Mouse (Mus musculus): ENCODE data around the gene Aspdh. TPM values are rescaled to one million over a fixed set of nuclear protein-coding genes. Genes with fewer than 3 reads are reported as not detected.

Aspdh gene
- polyA plus RNA-seq, 1 experiment from 2014 or later = 0.88 TPM

DNA sequence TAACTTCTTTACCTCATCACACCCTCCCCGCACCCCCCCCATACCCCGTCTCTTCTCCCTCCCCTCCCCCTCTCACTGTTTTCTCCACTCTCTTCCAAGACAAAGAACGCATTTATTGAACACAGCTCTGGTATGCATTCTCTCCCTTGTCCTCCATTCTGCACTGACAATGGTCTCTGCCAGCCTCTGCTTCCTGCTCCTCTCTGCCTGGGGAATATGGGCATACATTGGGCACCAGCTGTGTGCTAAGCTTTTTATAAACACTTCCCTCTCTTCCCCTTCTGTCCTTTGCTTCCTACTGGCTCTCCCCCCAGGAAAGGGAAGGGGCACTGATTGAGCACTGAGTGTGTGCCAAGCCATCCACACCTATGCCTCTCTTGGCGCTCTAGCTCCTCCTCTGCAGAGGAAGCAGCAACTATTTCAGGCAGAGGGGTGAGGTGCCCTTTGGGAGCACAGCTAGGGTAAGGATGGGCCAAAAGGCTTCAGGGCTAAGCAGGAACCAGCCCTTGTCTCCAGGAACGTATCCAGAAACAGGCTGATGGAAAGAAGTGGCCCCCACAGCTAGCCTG is 9.9 kb downstream of the Aspdh start:
- no peak overlapping the region for H3K9ac ChIP-seq (ENCODE audit: low read depth, low read length)
- no peak overlapping the region for H3K4me3 ChIP-seq (ENCODE audit: low read length)
- no peak overlapping the region for H3K27ac ChIP-seq (ENCODE audit: low read depth, low read length)
- no peaks in the 10 kb centered on the region for H3K4me1 ChIP-seq (ENCODE audit: control insufficient read depth, insufficient read depth, low read length)
- no peak for ATAC-seq (ENCODE audit: low FRiP score, low TSS enrichment)
- H3K36me3 ChIP-seq (ENCODE audit: control insufficient read depth, insufficient read depth, low read length) = no peaks in the 10 kb centered on the region
- WGBS = 33% methylated on average over 5 of the region's 5 CpGs
- H3K9me3 ChIP-seq (ENCODE audit: control insufficient read depth, low read length) = no peaks in the 10 kb centered on the region
- no peak overlapping the region for H3K4me2 ChIP-seq (replicated peaks; ENCODE audit: low read depth, low read length)
- H3K27me3 ChIP-seq (ENCODE audit: control insufficient read depth, insufficient read depth, low read length) = peaks cover 18% of the 10 kb centered on the region

GRCm38 (mm10) chr7:44482836-44483435 is 17.7 kb downstream of the Aspdh start:
- no peaks in the 10 kb centered on the region for H3K36me3 ChIP-seq (ENCODE audit: control insufficient read depth, insufficient read depth, low read length)
- H3K4me1 ChIP-seq (ENCODE audit: control insufficient read depth, insufficient read depth, low read length) = no peaks in the 10 kb centered on the region
- no peak overlapping the region for H3K4me3 ChIP-seq (ENCODE audit: low read length)
- H3K9ac ChIP-seq (ENCODE audit: low read depth, low read length) = no peak overlapping the region
- no peak overlapping the region for H3K27ac ChIP-seq (ENCODE audit: low read depth, low read length)
- 68% methylated on average over 3 of the region's 3 CpGs for WGBS
- H3K27me3 ChIP-seq (ENCODE audit: control insufficient read depth, insufficient read depth, low read length) = peaks cover 10% of the 10 kb centered on the region; the same call in 1 of the 2 replicates
- H3K9me3 ChIP-seq (ENCODE audit: control insufficient read depth, low read length) = no peaks in the 10 kb centered on the region
- no peak overlapping the region for H3K4me2 ChIP-seq (replicated peaks; ENCODE audit: low read depth, low read length)
- ATAC-seq (ENCODE audit: low FRiP score, low TSS enrichment) = no peak

DNA sequence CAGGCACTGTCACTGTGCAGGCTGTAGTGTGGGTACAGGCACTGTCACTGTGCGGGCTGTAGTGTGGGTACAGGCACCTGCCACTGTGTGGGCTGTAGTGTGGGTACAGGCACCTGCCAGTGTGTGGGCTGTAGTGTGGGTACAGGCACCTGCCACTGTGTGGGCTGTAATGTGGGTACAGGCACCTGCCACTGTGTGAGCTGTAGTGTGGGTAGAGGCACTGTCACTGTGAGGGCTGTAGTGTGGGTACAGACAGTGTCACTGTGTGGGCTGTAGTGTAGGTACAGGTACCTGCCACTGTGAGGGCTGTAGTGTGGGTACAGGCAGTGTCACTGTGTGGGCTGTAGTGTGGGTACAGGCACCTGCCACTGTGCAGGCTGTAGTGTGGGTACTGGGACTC is 18.9 kb downstream of the Aspdh start:
- no peak overlapping the region for H3K9ac ChIP-seq (ENCODE audit: low read depth, low read length)
- no peak overlapping the region for H3K4me2 ChIP-seq (replicated peaks; ENCODE audit: low read depth, low read length)
- H3K4me1 ChIP-seq (ENCODE audit: control insufficient read depth, insufficient read depth, low read length) = no peaks in the 10 kb centered on the region
- no peak overlapping the region for H3K27ac ChIP-seq (ENCODE audit: low read depth, low read length)
- WGBS = 93% methylated on average over 1 of the region's 1 CpGs
- H3K27me3 ChIP-seq (ENCODE audit: control insufficient read depth, insufficient read depth, low read length) = peaks cover 10% of the 10 kb centered on the region; the same call in 1 of the 2 replicates
- H3K36me3 ChIP-seq (ENCODE audit: control insufficient read depth, insufficient read depth, low read length) = peaks cover 2% of the 10 kb centered on the region; the same call in 1 of the 2 replicates
- ATAC-seq (ENCODE audit: low FRiP score, low TSS enrichment) = no peak
- H3K9me3 ChIP-seq (ENCODE audit: control insufficient read depth, low read length) = no peaks in the 10 kb centered on the region
- H3K4me3 ChIP-seq (ENCODE audit: low read length) = no peak overlapping the region

- H3K27me3 ChIP-seq (ENCODE audit: control insufficient read depth, insufficient read depth, low read length) = peaks cover 7% of the 10 kb centered on the region; the same call in 1 of the 2 replicates
- no peak overlapping the region for H3K9ac ChIP-seq (ENCODE audit: low read depth, low read length)
- no peaks in the 10 kb centered on the region for H3K4me1 ChIP-seq (ENCODE audit: control insufficient read depth, insufficient read depth, low read length)
- no peaks in the 10 kb centered on the region for H3K9me3 ChIP-seq (ENCODE audit: control insufficient read depth, low read length)
- H3K4me3 ChIP-seq (ENCODE audit: low read length) = no peak overlapping the region
- H3K27ac ChIP-seq (ENCODE audit: low read depth, low read length) = no peak overlapping the region
- ATAC-seq (ENCODE audit: low FRiP score, low TSS enrichment) = peak; percentile 71
- peaks cover 8% of the 10 kb centered on the region; the same call in 1 of the 2 replicates for H3K36me3 ChIP-seq (ENCODE audit: control insufficient read depth, insufficient read depth, low read length)
- H3K4me2 ChIP-seq (replicated peaks; ENCODE audit: low read depth, low read length) = no peak overlapping the region
- 39% methylated on average over 5 of the region's 5 CpGs for WGBS
Measured at GRCm38 (mm10) chr7:44484841-44485571, 19.8 kb downstream of the Aspdh start.

DNA sequence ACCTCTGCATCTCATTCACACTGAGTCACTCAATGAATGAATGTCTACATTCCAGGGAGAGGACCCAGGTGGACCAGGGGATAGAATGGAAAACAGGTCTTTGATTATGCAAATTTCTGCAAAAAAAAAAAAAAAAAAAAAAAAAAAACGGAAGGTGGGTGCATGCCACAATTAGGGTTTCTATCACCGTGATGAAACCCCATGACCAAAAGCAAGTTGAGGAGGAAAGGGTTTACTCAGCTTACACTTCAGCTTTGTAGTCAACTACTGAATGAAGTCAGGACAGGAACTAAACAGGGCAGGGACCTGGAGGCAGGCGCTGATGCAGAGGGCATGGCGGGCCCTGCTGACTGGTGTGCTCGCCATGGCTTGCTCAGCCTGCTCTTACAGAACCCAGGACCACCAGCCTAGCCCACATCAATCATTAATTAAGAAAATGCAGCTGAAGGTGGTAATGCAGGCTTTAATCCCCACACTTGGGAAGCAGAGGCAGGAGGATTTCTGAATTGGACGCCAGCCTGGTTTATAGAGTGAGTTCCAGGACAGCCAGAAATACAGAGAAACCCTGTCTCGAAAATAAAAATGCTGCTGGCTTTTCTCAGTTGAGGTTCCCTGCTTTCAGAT is 20.5 kb downstream of the Aspdh start:
- Histone ChIP-seq H3K36me3 (ENCODE audit: control insufficient read depth, insufficient read depth, low read length) (peaks cover 14% of the 10 kb centered on the region), H3K4me1 (ENCODE audit: control insufficient read depth, insufficient read depth, low read length) (no peaks in the 10 kb centered on the region), H3K9me3 (ENCODE audit: control insufficient read depth, low read length) (no peaks in the 10 kb centered on the region), H3K9ac (ENCODE audit: low read depth, low read length) (no peak overlapping the region), H3K27ac (ENCODE audit: low read depth, low read length) (no peak overlapping the region), H3K4me2 (replicated peaks; ENCODE audit: low read depth, low read length) (no peak overlapping the region), H3K27me3 (ENCODE audit: control insufficient read depth, insufficient read depth, low read length) (peaks cover 7% of the 10 kb centered on the region; the same call in 1 of the 2 replicates), H3K4me3 (ENCODE audit: low read length) (no peak overlapping the region)
- no peak for ATAC-seq (ENCODE audit: low FRiP score, low TSS enrichment)
- 77% methylated on average over 7 of the region's 7 CpGs for WGBS

DNA sequence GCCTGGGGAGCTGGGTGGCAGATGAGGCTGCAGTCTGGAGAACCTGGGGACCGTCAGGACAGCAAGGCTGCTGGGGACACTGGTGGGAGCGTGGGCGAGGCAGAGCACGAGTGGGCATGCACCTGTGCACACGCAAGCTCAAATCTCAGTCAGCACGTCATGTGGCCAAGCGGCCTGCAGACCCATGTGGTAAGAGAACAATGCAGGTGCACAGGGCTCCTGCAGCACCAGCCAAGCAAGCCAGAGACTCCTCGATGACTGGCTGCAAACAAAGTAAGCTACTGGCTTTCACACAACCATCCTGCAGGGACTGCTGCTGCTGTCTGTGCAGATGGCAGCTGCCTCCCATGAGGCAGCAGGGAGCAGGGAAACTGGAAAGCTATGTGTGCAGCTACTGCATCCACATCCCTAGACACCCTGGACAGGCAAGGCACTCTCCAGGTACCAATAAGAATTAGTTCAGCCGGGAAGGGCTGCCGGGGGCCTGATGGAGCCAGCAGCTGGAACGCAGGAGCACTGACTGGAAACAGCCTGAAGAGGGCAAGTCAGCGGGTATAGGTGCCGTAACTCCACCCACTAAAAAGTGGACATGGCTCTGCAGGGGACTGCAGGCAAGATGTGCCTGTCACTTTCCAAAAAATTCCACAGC is 21.9 kb downstream of the Aspdh start:
- no peak overlapping the region for H3K4me2 ChIP-seq (replicated peaks; ENCODE audit: low read depth, low read length)
- ATAC-seq (ENCODE audit: low FRiP score, low TSS enrichment) = no peak
- no peak overlapping the region for H3K9ac ChIP-seq (ENCODE audit: low read depth, low read length)
- 71% methylated on average over 13 of the region's 13 CpGs for WGBS
- H3K4me1 ChIP-seq (ENCODE audit: control insufficient read depth, insufficient read depth, low read length) = no peaks in the 10 kb centered on the region
- no peak overlapping the region for H3K4me3 ChIP-seq (ENCODE audit: low read length)
- H3K9me3 ChIP-seq (ENCODE audit: control insufficient read depth, low read length) = no peaks in the 10 kb centered on the region
- peaks cover 7% of the 10 kb centered on the region; the same call in 1 of the 2 replicates for H3K27me3 ChIP-seq (ENCODE audit: control insufficient read depth, insufficient read depth, low read length)
- H3K36me3 ChIP-seq (ENCODE audit: control insufficient read depth, insufficient read depth, low read length) = peaks cover 28% of the 10 kb centered on the region
- H3K27ac ChIP-seq (ENCODE audit: low read depth, low read length) = no peak overlapping the region

DNA sequence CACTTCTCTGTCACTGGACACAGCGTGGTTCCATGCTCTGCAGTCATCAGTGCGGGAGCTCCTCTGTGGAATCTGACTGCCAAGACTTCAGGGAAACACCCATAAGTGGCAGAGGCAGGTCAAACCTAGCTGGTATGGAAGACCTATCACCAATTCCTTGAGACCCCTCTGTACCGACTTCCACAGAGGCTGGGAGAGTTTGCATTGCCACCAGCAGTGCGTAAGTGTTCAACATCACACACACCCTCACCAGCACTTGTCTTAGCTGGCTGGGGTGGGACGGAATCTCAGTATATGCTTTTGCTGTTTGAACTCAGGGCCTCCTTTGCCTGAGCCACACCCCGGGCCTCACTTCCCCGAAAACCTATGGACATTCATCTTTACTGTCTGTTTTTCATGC is 22.7 kb downstream of the Aspdh start:
- Histone ChIP-seq H3K9ac (ENCODE audit: low read depth, low read length) (no peak overlapping the region), H3K27ac (ENCODE audit: low read depth, low read length) (no peak overlapping the region), H3K27me3 (ENCODE audit: control insufficient read depth, insufficient read depth, low read length) (no peaks in the 10 kb centered on the region), H3K9me3 (ENCODE audit: control insufficient read depth, low read length) (no peaks in the 10 kb centered on the region), H3K4me1 (ENCODE audit: control insufficient read depth, insufficient read depth, low read length) (no peaks in the 10 kb centered on the region), H3K4me2 (replicated peaks; ENCODE audit: low read depth, low read length) (no peak overlapping the region), H3K4me3 (ENCODE audit: low read length) (no peak overlapping the region), H3K36me3 (ENCODE audit: control insufficient read depth, insufficient read depth, low read length) (peaks cover 36% of the 10 kb centered on the region)
- WGBS = 92% methylated on average over 7 of the region's 7 CpGs
- ATAC-seq (ENCODE audit: low FRiP score, low TSS enrichment) = no peak

- H3K9me3 ChIP-seq (ENCODE audit: control insufficient read depth, low read length) = no peaks in the 10 kb centered on the region
- no peak overlapping the region for H3K9ac ChIP-seq (ENCODE audit: low read depth, low read length)
- 93% methylated on average over 7 of the region's 8 CpGs for WGBS
- peaks cover 40% of the 10 kb centered on the region for H3K36me3 ChIP-seq (ENCODE audit: control insufficient read depth, insufficient read depth, low read length)
- no peak overlapping the region for H3K4me2 ChIP-seq (replicated peaks; ENCODE audit: low read depth, low read length)
- no peaks in the 10 kb centered on the region for H3K4me1 ChIP-seq (ENCODE audit: control insufficient read depth, insufficient read depth, low read length)
- ATAC-seq (ENCODE audit: low FRiP score, low TSS enrichment) = no peak
- no peaks in the 10 kb centered on the region for H3K27me3 ChIP-seq (ENCODE audit: control insufficient read depth, insufficient read depth, low read length)
- H3K27ac ChIP-seq (ENCODE audit: low read depth, low read length) = no peak overlapping the region
- no peak overlapping the region for H3K4me3 ChIP-seq (ENCODE audit: low read length)
Measured at GRCm38 (mm10) chr7:44488545-44488944, 23.4 kb downstream of the Aspdh start.

Measured in kidney, embryonic 14.5 days (tissue).